Mouse (Mus musculus): ENCODE data around the gene Lrrc56. TPM values are rescaled to one million over a fixed set of nuclear protein-coding genes. Genes with fewer than 3 reads are reported as not detected.

Lrrc56 gene
- polyA plus RNA-seq, 1 experiment from 2014 or later, result 2.8 TPM

DNA sequence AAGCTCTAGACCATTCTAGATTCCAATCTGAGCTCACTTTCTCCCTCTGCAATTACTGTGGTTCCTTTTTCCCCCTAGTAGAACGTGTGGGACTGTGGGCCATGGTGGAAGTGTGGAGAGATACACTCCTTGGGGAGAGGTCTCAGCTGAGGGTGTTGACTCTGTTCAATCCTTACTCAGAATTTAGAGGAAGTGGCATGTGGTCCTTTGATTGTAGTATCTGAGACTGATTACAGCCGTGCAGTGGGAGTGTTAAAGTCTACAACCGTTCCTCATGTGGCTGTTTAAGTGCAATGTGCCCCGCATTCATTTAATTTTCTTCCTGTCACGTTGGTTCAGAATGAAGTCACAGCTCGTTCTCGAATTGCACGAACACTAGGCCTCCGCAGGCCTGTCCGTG is 62.2 kb downstream of the Lrrc56 start:
- ATAC-seq (ENCODE audit: low FRiP score, low TSS enrichment) (no peak), DNase-seq (ENCODE audit: low spot score) (no peak)
- no peak overlapping the region for H3K9ac ChIP-seq (ENCODE audit: low read length)
- peaks cover 54% of the 10 kb centered on the region for H3K36me3 ChIP-seq (ENCODE audit: control insufficient read depth, insufficient read depth, low read length)
- 86% methylated on average over 10 of the region's 10 CpGs for WGBS
- no peak overlapping the region for H3K4me3 ChIP-seq (ENCODE audit: low read depth, low read length)
- H3K9me3 ChIP-seq (ENCODE audit: control insufficient read depth, low read length), result no peaks in the 10 kb centered on the region
- H3K27ac ChIP-seq (replicated peaks), result no peak overlapping the region
- H3K27me3 ChIP-seq (ENCODE audit: control insufficient read depth, insufficient read depth, low read length), result no peaks in the 10 kb centered on the region
- no peaks in the 10 kb centered on the region for H3K4me1 ChIP-seq (replicated peaks; ENCODE audit: control insufficient read depth, insufficient read depth)
- H3K4me2 ChIP-seq (replicated peaks; ENCODE audit: low read depth), result no peak overlapping the region
- TF ChIP-seq CTCF (IDR thresholded peaks at IDR 0.05; ENCODE audit: low read depth) (no peak), EP300 (optimal IDR thresholded peaks at IDR 0.05) (no peak)

MicroRNAs within 50 kb of the gene (microRNA counts, 519-probe panel; counts per million panel counts)
- microRNA mmu-miR-210, result 5,661 counts per million, percentile 67 among the panel's probes with 10 or more counts

Small RNA genes lying within 50 kb of the gene (microRNA-seq; reads per million reads assigned to microRNA genes)
- gene Mir210, result 1,168 reads per million, percentile 74 among the genes with 10 or more reads in this experiment

Other genes with a start within 250 kb of the Lrrc56 start
- 0.58 and 0.82 TPM in 2 replicates for gene Ifitm5, start 243.9 kb upstream of the Lrrc56 start, polyA plus RNA-seq (2015; fragmentation: Nextera tagmentation; extraction: Ambion mirVana)
- 0.32 and 0.71 TPM in 2 replicates for gene Gm45717, start 238.2 kb upstream of the Lrrc56 start, polyA plus RNA-seq (2015; fragmentation: Nextera tagmentation; extraction: Ambion mirVana)
- gene Ifitm2, start 238.2 kb upstream of the Lrrc56 start, polyA plus RNA-seq (2015; fragmentation: Nextera tagmentation; extraction: Ambion mirVana), result 932 and 1,048 TPM in 2 replicates
- gene Ifitm1, start 226.9 kb upstream of the Lrrc56 start, polyA plus RNA-seq (2015; fragmentation: Nextera tagmentation; extraction: Ambion mirVana), result 162 and 173 TPM in 2 replicates
- 350 and 450 TPM in 2 replicates for gene Ifitm3, start 183.4 kb upstream of the Lrrc56 start, polyA plus RNA-seq (2015; fragmentation: Nextera tagmentation; extraction: Ambion mirVana)
- 0.40 and 0.63 TPM in 2 replicates for gene Ifitm6, start 176.2 kb upstream of the Lrrc56 start, polyA plus RNA-seq (2015; fragmentation: Nextera tagmentation; extraction: Ambion mirVana)
- gene Gm17387, start 165.0 kb upstream of the Lrrc56 start, polyA plus RNA-seq (2015; fragmentation: Nextera tagmentation; extraction: Ambion mirVana), result not detected in 2 replicates
- 1.2 and 1.5 TPM in 2 replicates for gene B4galnt4, start 133.1 kb upstream of the Lrrc56 start, polyA plus RNA-seq (2015; fragmentation: Nextera tagmentation; extraction: Ambion mirVana)
- 97.9 and 105 TPM in 2 replicates for gene Pkp3, start 115.9 kb upstream of the Lrrc56 start, polyA plus RNA-seq (2015; fragmentation: Nextera tagmentation; extraction: Ambion mirVana)
- 12.6 and 14.0 TPM in 2 replicates for gene Sigirr, start 93.6 kb upstream of the Lrrc56 start, polyA plus RNA-seq (2015; fragmentation: Nextera tagmentation; extraction: Ambion mirVana)
- 17.9 and 20.4 TPM in 2 replicates for gene Ano9, start 76.4 kb upstream of the Lrrc56 start, polyA plus RNA-seq (2015; fragmentation: Nextera tagmentation; extraction: Ambion mirVana)
- 21.6 and 22.9 TPM in 2 replicates for gene Ptdss2, start 71.8 kb upstream of the Lrrc56 start, polyA plus RNA-seq (2015; fragmentation: Nextera tagmentation; extraction: Ambion mirVana)
- 216 and 220 TPM in 2 replicates for gene Rnh1, start 21.3 kb upstream of the Lrrc56 start, polyA plus RNA-seq (2015; fragmentation: Nextera tagmentation; extraction: Ambion mirVana)
- 118 and 125 TPM in 2 replicates for gene Hras, start 152 bp upstream of the Lrrc56 start, polyA plus RNA-seq (2015; fragmentation: Nextera tagmentation; extraction: Ambion mirVana)
- gene Lmntd2, start 19.9 kb downstream of the Lrrc56 start, polyA plus RNA-seq (2015; fragmentation: Nextera tagmentation; extraction: Ambion mirVana), result 2.7 and 3.6 TPM in 2 replicates
- gene Rassf7, start 21.7 kb downstream of the Lrrc56 start, polyA plus RNA-seq (2015; fragmentation: Nextera tagmentation; extraction: Ambion mirVana), result 84.2 and 105 TPM in 2 replicates
- 19.1 and 19.9 TPM in 2 replicates for gene Phrf1, start 34.6 kb downstream of the Lrrc56 start, polyA plus RNA-seq (2015; fragmentation: Nextera tagmentation; extraction: Ambion mirVana)
- 11.3 and 12.2 TPM in 2 replicates for gene Irf7, start 72.3 kb downstream of the Lrrc56 start, polyA plus RNA-seq (2015; fragmentation: Nextera tagmentation; extraction: Ambion mirVana)
- 1.2 and 2.0 TPM in 2 replicates for gene Cdhr5, start 82.6 kb downstream of the Lrrc56 start, polyA plus RNA-seq (2015; fragmentation: Nextera tagmentation; extraction: Ambion mirVana)
- 2.2 and 2.4 TPM in 2 replicates for gene Sct, start 85.0 kb downstream of the Lrrc56 start, polyA plus RNA-seq (2015; fragmentation: Nextera tagmentation; extraction: Ambion mirVana)
- 0.06 and 0.16 TPM in 2 replicates for gene Drd4, start 97.8 kb downstream of the Lrrc56 start, polyA plus RNA-seq (2015; fragmentation: Nextera tagmentation; extraction: Ambion mirVana)
- 37.6 and 40.1 TPM in 2 replicates for gene Deaf1, start 133.5 kb downstream of the Lrrc56 start, polyA plus RNA-seq (2015; fragmentation: Nextera tagmentation; extraction: Ambion mirVana)
- gene Tmem80, start 133.6 kb downstream of the Lrrc56 start, polyA plus RNA-seq (2015; fragmentation: Nextera tagmentation; extraction: Ambion mirVana), result 18.6 and 19.7 TPM in 2 replicates
- gene Eps8l2, start 144.7 kb downstream of the Lrrc56 start, polyA plus RNA-seq (2015; fragmentation: Nextera tagmentation; extraction: Ambion mirVana), result 86.1 and 96.5 TPM in 2 replicates
- 459 and 468 TPM in 2 replicates for gene Taldo1, start 198.0 kb downstream of the Lrrc56 start, polyA plus RNA-seq (2015; fragmentation: Nextera tagmentation; extraction: Ambion mirVana)
- gene Gatd1, start 220.0 kb downstream of the Lrrc56 start, polyA plus RNA-seq (2015; fragmentation: Nextera tagmentation; extraction: Ambion mirVana), result 30.8 and 33.8 TPM in 2 replicates
- 2.0 and 2.5 TPM in 2 replicates for gene Cend1, start 235.3 kb downstream of the Lrrc56 start, polyA plus RNA-seq (2015; fragmentation: Nextera tagmentation; extraction: Ambion mirVana)
- gene Slc25a22, start 243.7 kb downstream of the Lrrc56 start, polyA plus RNA-seq (2015; fragmentation: Nextera tagmentation; extraction: Ambion mirVana), result 17.2 and 17.6 TPM in 2 replicates
- 1.8 and 2.0 TPM in 2 replicates for gene Pidd1, start 249.9 kb downstream of the Lrrc56 start, polyA plus RNA-seq (2015; fragmentation: Nextera tagmentation; extraction: Ambion mirVana)